Mouse (Mus musculus): ENCODE results near the gene Hdac6. TPM values are rescaled to one million over a fixed set of nuclear protein-coding genes. Genes with fewer than 3 reads are reported as not detected.

Hdac6 gene
- polyA plus RNA-seq, 1 experiment from 2014 or later = 22.4 TPM

Other genes starting within 250 kb of the Hdac6 start
- 21.5 and 24.9 TPM in 2 replicates for gene Wdr45, start 233.6 kb downstream of the Hdac6 start, polyA plus RNA-seq (2014; fragmentation: Nextera tagmentation; extraction: Ambion mirVana)
- 0.42 TPM in 1 of 2 replicates, not detected in the other for gene Gm45208, start 225.6 kb downstream of the Hdac6 start, polyA plus RNA-seq (2014; fragmentation: Nextera tagmentation; extraction: Ambion mirVana)
- gene Praf2, start 219.4 kb downstream of the Hdac6 start, polyA plus RNA-seq (2014; fragmentation: Nextera tagmentation; extraction: Ambion mirVana) = 81.0 and 81.1 TPM in 2 replicates
- 14.1 and 15.4 TPM in 2 replicates for gene Ccdc120, start 197.0 kb downstream of the Hdac6 start, polyA plus RNA-seq (2014; fragmentation: Nextera tagmentation; extraction: Ambion mirVana)
- gene Tfe3, start 185.3 kb downstream of the Hdac6 start, polyA plus RNA-seq (2014; fragmentation: Nextera tagmentation; extraction: Ambion mirVana) = 18.5 and 19.7 TPM in 2 replicates
- 31.3 and 35.8 TPM in 2 replicates for gene Gripap1, start 158.1 kb downstream of the Hdac6 start, polyA plus RNA-seq (2014; fragmentation: Nextera tagmentation; extraction: Ambion mirVana)
- gene Kcnd1, start 125.6 kb downstream of the Hdac6 start, polyA plus RNA-seq (2014; fragmentation: Nextera tagmentation; extraction: Ambion mirVana) = 1.6 and 2.2 TPM in 2 replicates
- 30.4 and 32.1 TPM in 2 replicates for gene Otud5, start 106.5 kb downstream of the Hdac6 start, polyA plus RNA-seq (2014; fragmentation: Nextera tagmentation; extraction: Ambion mirVana)
- 5.8 and 7.5 TPM in 2 replicates for gene Pim2, start 69.6 kb downstream of the Hdac6 start, polyA plus RNA-seq (2014; fragmentation: Nextera tagmentation; extraction: Ambion mirVana)
- 12.3 and 12.6 TPM in 2 replicates for gene Slc35a2, start 63.9 kb downstream of the Hdac6 start, polyA plus RNA-seq (2014; fragmentation: Nextera tagmentation; extraction: Ambion mirVana)
- 90.5 and 99.5 TPM in 2 replicates for gene Pqbp1, start 48.6 kb downstream of the Hdac6 start, polyA plus RNA-seq (2014; fragmentation: Nextera tagmentation; extraction: Ambion mirVana)
- gene Timm17b, start 48.5 kb downstream of the Hdac6 start, polyA plus RNA-seq (2014; fragmentation: Nextera tagmentation; extraction: Ambion mirVana) = 150 and 157 TPM in 2 replicates
- gene Gm10491, start 40.1 kb downstream of the Hdac6 start, polyA plus RNA-seq (2014; fragmentation: Nextera tagmentation; extraction: Ambion mirVana) = not detected in 2 replicates
- not detected in 2 replicates for gene Gm10490, start 38.3 kb downstream of the Hdac6 start, polyA plus RNA-seq (2014; fragmentation: Nextera tagmentation; extraction: Ambion mirVana)
- gene Pcsk1n, start 28.1 kb downstream of the Hdac6 start, polyA plus RNA-seq (2014; fragmentation: Nextera tagmentation; extraction: Ambion mirVana) = 10.1 and 13.8 TPM in 2 replicates
- not detected in 2 replicates for gene Eras, start 19.3 kb downstream of the Hdac6 start, polyA plus RNA-seq (2014; fragmentation: Nextera tagmentation; extraction: Ambion mirVana)
- gene Gata1, start 30.2 kb upstream of the Hdac6 start, polyA plus RNA-seq (2014; fragmentation: Nextera tagmentation; extraction: Ambion mirVana) = 0.43 and 0.80 TPM in 2 replicates
- gene Glod5, start 70.6 kb upstream of the Hdac6 start, polyA plus RNA-seq (2014; fragmentation: Nextera tagmentation; extraction: Ambion mirVana) = not detected in 2 replicates
- gene Suv39h1, start 126.9 kb upstream of the Hdac6 start, polyA plus RNA-seq (2014; fragmentation: Nextera tagmentation; extraction: Ambion mirVana) = 59.7 and 61.8 TPM in 2 replicates
- 0.35 and 0.51 TPM in 2 replicates for gene Was, start 142.6 kb upstream of the Hdac6 start, polyA plus RNA-seq (2014; fragmentation: Nextera tagmentation; extraction: Ambion mirVana)
- gene Wdr13, start 185.0 kb upstream of the Hdac6 start, polyA plus RNA-seq (2014; fragmentation: Nextera tagmentation; extraction: Ambion mirVana) = 23.3 and 27.0 TPM in 2 replicates
- gene Rbm3, start 198.0 kb upstream of the Hdac6 start, polyA plus RNA-seq (2014; fragmentation: Nextera tagmentation; extraction: Ambion mirVana) = 537 and 553 TPM in 2 replicates
- gene Tbc1d25, start 228.3 kb upstream of the Hdac6 start, polyA plus RNA-seq (2014; fragmentation: Nextera tagmentation; extraction: Ambion mirVana) = 13.2 and 14.3 TPM in 2 replicates
- gene Ebp, start 245.6 kb upstream of the Hdac6 start, polyA plus RNA-seq (2014; fragmentation: Nextera tagmentation; extraction: Ambion mirVana) = 59.6 and 69.7 TPM in 2 replicates